Mouse (Mus musculus) layer of hippocampus, adult 11-12 months (tissue): Measurements from ENCODE around the gene Rtn4rl2.

ENCODE experiments used
- DNase-seq: peaks from one replicate; pipeline ENCODE4 v3.0.0; 2022; ENCODE audit warnings: low spot score

Gene Rtn4rl2

GRCm38 (mm10) chr2:84885084-84886055 lies 1.1 kb downstream of the Rtn4rl2 start:
- DNase-seq = peak; percentile 12

- peak; percentile 3 for DNase-seq
Measured at GRCm38 (mm10) chr2:84884611-84885010, 1.9 kb downstream of the Rtn4rl2 start.

DNA sequence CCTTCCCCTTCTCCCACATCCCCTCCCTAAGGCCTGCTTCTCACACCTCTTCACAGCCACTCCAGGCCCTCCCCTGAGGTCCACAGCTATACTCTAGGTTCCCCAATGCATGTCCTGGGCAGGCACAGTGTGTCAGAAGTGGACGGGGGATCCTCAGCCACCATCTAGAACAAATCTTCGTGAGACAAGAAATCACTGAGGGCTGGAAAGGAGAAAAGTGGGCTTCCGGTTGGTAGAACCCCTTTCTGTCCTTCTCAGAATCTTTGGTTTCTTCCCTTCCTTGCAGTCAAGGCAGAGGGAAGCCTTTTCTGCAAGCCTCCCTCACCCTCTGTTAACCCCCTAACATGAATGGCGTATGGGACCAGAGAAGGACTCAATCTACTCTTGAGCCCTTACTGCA lies 2.6 kb downstream of the Rtn4rl2 start:
- peak; percentile 5 for DNase-seq

DNA sequence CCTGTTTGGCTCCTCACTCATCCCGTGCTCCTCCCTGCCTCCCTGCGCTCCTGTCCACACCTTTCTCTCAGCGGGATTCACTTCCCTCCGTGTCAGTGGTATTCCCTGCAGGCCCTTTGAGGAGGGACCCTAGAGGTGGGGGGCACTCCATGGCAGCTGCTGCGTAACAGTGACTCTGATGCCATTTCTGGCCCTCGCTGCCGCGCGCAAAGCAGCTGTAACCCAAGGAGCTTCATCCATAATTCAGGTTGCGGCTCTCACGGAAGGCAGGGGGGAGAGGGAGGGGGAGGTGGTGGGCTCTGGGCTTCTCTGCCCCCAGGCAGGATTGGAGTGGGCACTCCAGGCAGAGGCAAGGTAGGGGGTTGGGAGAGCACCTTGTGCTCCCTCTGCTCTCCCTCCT lies 3.0 kb downstream of the Rtn4rl2 start:
- peak; percentile 3 for DNase-seq

GRCm38 (mm10) chr2:84883084-84883483 lies 3.4 kb downstream of the Rtn4rl2 start:
- DNase-seq = peak; percentile 6

DNA sequence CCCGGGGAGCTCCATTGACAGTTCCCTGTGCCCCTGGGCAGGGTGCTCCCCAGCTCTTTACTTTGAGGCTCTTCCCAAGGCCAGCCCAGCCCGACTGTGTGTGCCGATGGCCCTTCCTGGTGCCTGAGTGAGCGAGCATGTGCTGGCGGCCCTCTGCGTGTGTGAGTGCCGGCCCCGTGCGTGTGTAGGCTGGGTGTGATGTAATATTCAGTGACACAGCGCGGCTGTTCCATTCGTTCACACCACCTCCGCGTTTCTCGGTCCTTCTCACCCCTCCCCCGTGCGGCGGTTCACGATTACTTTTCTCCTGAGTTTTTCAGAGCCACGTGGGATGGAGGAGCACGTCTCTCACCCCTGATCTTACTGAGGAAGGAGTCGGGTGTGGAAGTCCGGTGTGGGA lies 3.9 kb downstream of the Rtn4rl2 start:
- DNase-seq = peak; percentile 63

DNA sequence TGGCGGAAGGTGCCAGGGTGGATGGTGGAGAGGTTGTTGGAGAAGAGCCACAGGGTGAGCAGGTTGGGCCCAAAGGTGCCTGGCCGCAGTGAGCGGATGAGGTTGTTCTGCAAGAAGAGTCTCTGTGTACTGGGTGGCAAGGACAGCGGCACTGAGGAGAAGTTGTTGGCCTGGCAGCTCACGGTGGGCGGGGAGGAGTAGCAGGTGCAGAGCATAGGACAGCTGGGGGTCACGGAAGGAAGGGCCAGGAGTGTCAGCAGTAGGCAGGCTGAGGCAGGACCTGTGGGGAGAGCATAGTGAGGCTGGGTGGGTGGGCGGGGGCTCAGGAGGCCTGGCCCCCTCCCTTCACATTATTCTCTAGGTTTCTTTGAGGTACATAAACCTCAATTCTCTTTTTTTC lies 5.9 kb downstream of the Rtn4rl2 start:
- no peak for DNase-seq

- no peak for DNase-seq
Measured at GRCm38 (mm10) chr2:84875842-84876241, 10.7 kb downstream of the Rtn4rl2 start.

- no peak for DNase-seq
Measured at GRCm38 (mm10) chr2:84872105-84872716, 14.3 kb downstream of the Rtn4rl2 start.

GRCm38 (mm10) chr2:84870623-84871160 lies 15.8 kb downstream of the Rtn4rl2 start:
- DNase-seq = no peak

- DNase-seq = no peak
Measured at GRCm38 (mm10) chr2:84868977-84869376, 17.5 kb downstream of the Rtn4rl2 start.

DNA sequence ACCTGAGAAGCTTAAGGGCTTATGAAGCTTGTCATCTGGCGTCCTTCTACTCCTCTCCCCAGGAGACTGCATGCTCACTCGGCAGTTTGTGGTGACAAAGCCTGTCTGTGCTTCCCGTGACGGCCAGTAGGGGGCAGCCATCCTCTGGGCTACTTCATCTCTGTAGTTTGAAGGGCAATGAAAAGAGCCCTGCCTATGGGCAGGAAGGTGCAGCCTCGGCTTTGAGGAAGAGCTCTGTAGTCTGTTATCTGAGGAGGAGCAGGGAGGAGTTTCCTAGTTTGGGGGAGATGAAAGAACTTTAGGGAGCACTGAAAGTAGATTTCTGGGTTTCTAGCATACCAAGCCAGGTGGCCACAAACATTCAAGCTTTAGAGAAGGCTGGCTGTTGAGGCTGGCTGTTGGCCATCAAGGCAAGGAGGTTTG lies 18.0 kb downstream of the Rtn4rl2 start:
- DNase-seq = peak; percentile 78

- peak; percentile 80 for DNase-seq
Measured at GRCm38 (mm10) chr2:84865616-84866571, 20.6 kb downstream of the Rtn4rl2 start.

- no peak for DNase-seq
Measured at GRCm38 (mm10) chr2:84862231-84862630, 24.3 kb downstream of the Rtn4rl2 start.

GRCm38 (mm10) chr2:84861430-84861829 lies 25.1 kb downstream of the Rtn4rl2 start:
- no peak for DNase-seq

GRCm38 (mm10) chr2:84859991-84860780 lies 26.3 kb downstream of the Rtn4rl2 start:
- DNase-seq = no peak

DNA sequence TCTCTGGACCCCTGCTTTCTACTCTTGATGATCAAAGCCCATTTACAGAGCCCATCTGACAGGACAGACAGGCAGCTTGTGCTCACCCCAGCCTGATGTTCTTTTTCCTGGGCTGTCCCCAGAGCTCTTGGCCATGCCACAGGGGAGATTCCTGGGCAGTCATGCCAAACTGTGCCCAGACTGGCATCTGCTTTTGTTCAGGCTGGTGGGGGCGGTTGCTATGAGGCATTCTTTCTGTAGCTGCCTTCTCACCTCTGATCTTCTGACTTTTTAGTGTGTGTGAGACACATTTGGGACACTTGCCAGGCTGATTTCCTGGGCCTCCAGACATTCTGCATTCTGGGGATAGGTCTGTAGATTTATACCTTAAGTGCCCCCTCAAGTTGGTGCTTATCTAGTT lies 28.0 kb downstream of the Rtn4rl2 start:
- DNase-seq = no peak

- peak; percentile 62 for DNase-seq
Measured at GRCm38 (mm10) chr2:84855732-84856131, 30.8 kb downstream of the Rtn4rl2 start.

DNA sequence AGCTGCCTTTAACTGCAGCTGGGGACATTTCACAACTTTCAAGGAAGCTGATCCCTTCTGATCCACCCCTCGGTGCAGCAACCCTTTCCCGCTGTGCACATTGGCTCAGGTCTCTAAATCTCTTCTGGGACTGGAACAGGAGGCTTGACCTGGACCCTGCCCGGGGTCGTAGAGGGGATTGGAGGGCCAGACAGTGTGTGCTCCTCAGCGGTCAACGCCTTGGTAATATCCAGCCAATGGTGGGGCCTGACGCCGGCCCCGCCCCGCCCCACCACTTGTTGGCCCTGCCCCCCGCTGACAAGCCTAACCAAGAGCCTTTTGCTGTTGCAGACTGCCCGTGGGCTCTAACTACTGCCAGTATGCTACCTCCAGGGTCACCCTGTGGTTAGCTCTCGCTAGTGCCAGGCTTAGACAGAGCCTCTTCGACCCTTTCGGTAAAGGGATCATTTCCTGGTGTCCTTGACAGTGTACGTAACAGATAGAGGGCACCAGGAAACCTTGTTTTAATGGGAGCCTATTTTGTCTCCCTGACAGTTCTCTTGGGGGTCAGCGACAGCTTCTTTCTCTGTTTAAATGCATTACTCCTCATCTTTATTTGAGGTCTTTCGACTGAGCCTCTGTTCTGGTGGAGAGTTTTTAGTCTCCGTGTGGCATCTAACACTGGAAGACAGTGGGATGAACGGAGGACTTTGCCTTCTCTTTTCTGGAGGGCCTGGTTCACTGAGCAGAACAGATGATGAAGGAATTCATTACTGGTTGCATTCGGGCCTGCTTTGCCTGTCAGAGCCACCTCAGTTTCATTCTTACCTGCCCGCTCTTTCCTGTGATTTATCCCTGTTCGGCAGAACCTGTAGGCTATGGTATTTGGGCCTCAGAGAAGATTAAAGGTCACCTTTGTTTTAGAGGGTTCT lies 35.1 kb downstream of the Rtn4rl2 start:
- no peak for DNase-seq
